Mouse (Mus musculus) lung, embryonic 14.5 days (tissue): ENCODE data around the gene Calhm2. TPM values are rescaled to one million over a fixed set of nuclear protein-coding genes. Genes with fewer than 3 reads are reported as not detected.

Source experiments
- ATAC-seq: fragments of 200-750 bp; cut with Nextera tagmentation; 2 replicates; pipeline ENCODE4 v1.8.0; 2017; ENCODE audit warnings: mild to moderate bottlenecking, moderate TSS enrichment, moderate library complexity; ENCODE audit not compliant: insufficient read depth
- DNase-seq: peaks from one replicate; pipeline ENCODE4 v3.0.0-alpha.2; 2015
- H3K27ac ChIP-seq: fragments of 300-500 bp; sonication (generic); 2 replicates; pipeline ENCODE4 v1.5.1; 2014; ENCODE audit warnings: low read depth, mild to moderate bottlenecking, moderate library complexity
- H3K27me3 ChIP-seq: fragments of 300-500 bp; sonication (generic); 2 replicates; pipeline ENCODE4 v1.6.1; 2014; ENCODE audit warnings: low read length, control low read depth; ENCODE audit not compliant: insufficient read depth
- H3K36me3 ChIP-seq: fragments of 300-500 bp; sonication (generic); 2 replicates; pipeline ENCODE4 v1.6.1; 2014; ENCODE audit warnings: control low read depth; ENCODE audit not compliant: insufficient read depth
- H3K4me1 ChIP-seq: fragments of 300-500 bp; sonication (generic); 2 replicates; pipeline ENCODE4 v1.6.1; 2014; ENCODE audit warnings: antibody characterized with exemption, control low read depth; ENCODE audit not compliant: insufficient read depth
- H3K4me2 ChIP-seq: fragments of 300-500 bp; sonication (generic); 2 replicates; pipeline ENCODE4 v1.6.1; 2014; ENCODE audit warnings: mild to moderate bottlenecking
- H3K4me3 ChIP-seq: fragments of 300-500 bp; sonication (generic); 2 replicates; pipeline ENCODE4 v1.5.1; 2014; ENCODE audit warnings: low read depth, low read length
- H3K9ac ChIP-seq: fragments of 300-500 bp; sonication (generic); 2 replicates; pipeline ENCODE4 v1.6.1; 2014
- H3K9me3 ChIP-seq: fragments of 300-500 bp; sonication (generic); 2 replicates; pipeline ENCODE4 v1.6.1; 2016; ENCODE audit warnings: low read depth, low read length, control low read depth
- CTCF ChIP-seq: IDR thresholded peaks from 2 replicates; pipeline ENCODE4 v1.5.1; 2016; ENCODE audit warnings: antibody characterized with exemption, low read depth
- WGBS: fragments of 180-500 bp; shearing (Covaris S2); extraction: QIAGEN DNeasy Blood & Tissue Kit; methylation state at CpG from one replicate; pipeline ENCODE4 v1.1.7; 2014; 5-methylcytosine and 5-hydroxymethylcytosine counted together
- polyA plus RNA-seq: library from polyadenylated mRNA; unstranded; fragments of >200 nt; fragmentation: Nextera tagmentation; extraction: Ambion mirVana; gene quantifications from 2 replicates; pipeline ENCODE4 v1.2.1, GENCODE M21; 2014

The Calhm2 gene
- polyA plus RNA-seq, 1 experiment from 2014 or later, result 2.4 TPM

DNA sequence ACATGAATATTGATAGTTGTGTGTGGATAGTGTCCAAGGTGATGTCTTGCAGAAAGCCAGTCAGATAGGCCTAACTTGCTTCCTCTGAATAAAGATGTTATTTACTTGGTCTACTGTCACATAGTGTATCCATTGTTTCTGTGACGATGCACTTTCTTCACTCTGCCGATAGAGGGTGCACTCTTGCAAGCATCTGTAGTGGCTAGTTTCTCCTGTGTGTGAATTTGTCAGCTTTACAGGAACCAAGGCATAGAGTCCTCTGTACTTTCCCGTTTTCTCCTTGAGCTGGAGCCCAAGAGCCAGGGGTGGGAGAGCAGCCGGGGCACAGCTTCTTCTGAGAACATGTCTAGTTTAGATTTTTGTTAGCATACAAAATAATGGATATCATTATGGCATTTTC lies 17.0 kb downstream of the Calhm2 start:
- peak; percentile 76 for DNase-seq
- H3K4me3 ChIP-seq, result no peak overlapping the region

DNA sequence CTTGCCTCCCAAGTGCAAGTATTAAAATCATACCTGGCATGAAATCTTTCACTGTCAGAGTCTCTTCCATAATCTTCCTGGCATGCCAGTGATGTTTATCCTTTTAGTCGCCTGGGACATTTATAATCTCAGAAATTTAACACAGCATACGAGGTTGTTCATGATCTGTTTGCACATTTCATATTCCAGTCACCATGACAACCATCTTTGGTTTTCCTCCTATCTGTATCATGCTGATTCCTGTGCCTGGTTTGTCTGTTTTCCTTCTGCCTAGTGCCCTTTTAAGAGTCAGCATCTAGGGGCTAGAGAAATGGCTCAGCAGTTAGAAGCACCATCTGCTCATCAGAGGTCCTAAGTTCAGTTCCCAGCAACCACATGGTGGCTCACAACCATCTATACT lies 19.5 kb downstream of the Calhm2 start:
- DNase-seq (no peak), ATAC-seq (no peak)
- TF ChIP-seq CTCF, result no peak
- Histone ChIP-seq H3K4me1 (no peaks in the 10 kb centered on the region), H3K36me3 (peaks cover 85% of the 10 kb centered on the region), H3K9me3 (no peaks in the 10 kb centered on the region), H3K4me3 (no peak overlapping the region), H3K4me2 (no peak overlapping the region), H3K27ac (no peak overlapping the region), H3K9ac (no peak overlapping the region), H3K27me3 (no peaks in the 10 kb centered on the region)
- 64% methylated on average over 2 of the region's 2 CpGs for WGBS

More for the DNA sequence above, 17.0 kb downstream of the Calhm2 start:
- peaks cover 85% of the 10 kb centered on the region for H3K36me3 ChIP-seq
- ATAC-seq, result no peak
- H3K27me3 ChIP-seq, result no peaks in the 10 kb centered on the region
- TF ChIP-seq CTCF, result peak; percentile 85
- H3K4me2 ChIP-seq, result no peak overlapping the region
- H3K9me3 ChIP-seq, result no peaks in the 10 kb centered on the region
- no peak overlapping the region for H3K27ac ChIP-seq
- H3K4me1 ChIP-seq, result no peaks in the 10 kb centered on the region
- H3K9ac ChIP-seq, result no peak overlapping the region
- WGBS, result 40% methylated on average over 4 of the region's 4 CpGs

DNA sequence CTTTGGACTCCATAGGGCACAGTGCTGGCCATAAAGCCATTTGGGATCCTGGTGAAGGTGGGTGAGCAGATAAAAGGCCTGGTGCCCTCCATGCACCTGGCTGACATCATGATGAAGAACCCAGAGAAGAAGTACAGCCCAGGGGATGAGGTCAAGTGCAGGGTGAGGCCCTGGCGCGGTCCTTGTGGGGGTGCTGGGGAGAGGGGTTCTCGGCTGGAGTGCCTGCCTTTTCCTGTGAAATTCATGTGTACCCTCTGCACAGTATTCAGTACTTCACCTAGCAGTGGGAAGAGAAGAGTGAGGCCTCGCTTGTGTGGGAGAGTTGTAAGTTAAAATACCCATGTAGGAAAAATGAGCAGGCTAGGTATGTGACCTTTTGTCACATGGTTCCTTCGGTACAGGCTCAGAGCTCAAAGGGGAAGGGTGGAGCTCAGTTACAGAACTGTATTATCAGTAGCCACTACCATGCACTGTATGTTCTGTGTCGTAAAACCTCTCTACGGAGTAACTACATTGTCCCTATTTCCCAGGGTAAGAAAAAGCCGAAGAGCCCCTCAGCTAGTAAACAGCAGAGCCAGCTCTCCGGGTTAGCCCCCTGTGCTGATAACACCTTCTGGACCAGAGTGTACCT lies 33.3 kb downstream of the Calhm2 start:
- H3K36me3 ChIP-seq, result peaks cover 96% of the 10 kb centered on the region
- H3K9me3 ChIP-seq, result no peaks in the 10 kb centered on the region
- no peaks in the 10 kb centered on the region for H3K4me1 ChIP-seq
- no peaks in the 10 kb centered on the region for H3K27me3 ChIP-seq
- WGBS, result 87% methylated on average over 9 of the region's 9 CpGs
- no peak for DNase-seq
- H3K4me3 ChIP-seq, result no peak overlapping the region
- H3K4me2 ChIP-seq, result no peak overlapping the region
- ATAC-seq, result no peak
- no peak overlapping the region for H3K9ac ChIP-seq
- no peak overlapping the region for H3K27ac ChIP-seq
- no peak for TF ChIP-seq CTCF

DNA sequence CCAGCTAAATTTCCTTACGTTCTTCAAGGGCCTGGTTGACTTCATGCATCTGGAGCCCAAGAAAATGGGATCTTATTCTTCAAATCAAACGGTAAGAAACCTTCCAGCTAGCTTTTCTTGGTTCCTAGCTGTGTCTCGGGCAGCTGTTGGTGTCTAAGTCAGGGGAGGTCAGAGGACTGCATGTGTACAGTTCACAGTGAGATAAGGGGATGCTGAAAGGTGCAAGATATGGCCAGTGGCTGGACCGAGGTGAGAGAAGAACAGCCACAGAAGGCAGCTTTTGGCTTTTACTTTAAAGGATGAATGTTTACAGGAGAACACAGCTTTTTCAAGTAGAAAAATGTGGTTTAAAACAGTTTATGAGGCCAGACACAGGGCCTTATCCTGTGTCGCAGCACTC lies 37.0 kb downstream of the Calhm2 start:
- Histone ChIP-seq H3K36me3 (peaks cover 93% of the 10 kb centered on the region), H3K4me1 (no peaks in the 10 kb centered on the region), H3K4me3 (no peak overlapping the region), H3K27ac (no peak overlapping the region), H3K4me2 (no peak overlapping the region), H3K27me3 (no peaks in the 10 kb centered on the region), H3K9ac (no peak overlapping the region), H3K9me3 (no peaks in the 10 kb centered on the region)
- 85% methylated on average over 5 of the region's 5 CpGs for WGBS
- ATAC-seq, result no peak
- no peak for TF ChIP-seq CTCF
- no peak for DNase-seq

DNA sequence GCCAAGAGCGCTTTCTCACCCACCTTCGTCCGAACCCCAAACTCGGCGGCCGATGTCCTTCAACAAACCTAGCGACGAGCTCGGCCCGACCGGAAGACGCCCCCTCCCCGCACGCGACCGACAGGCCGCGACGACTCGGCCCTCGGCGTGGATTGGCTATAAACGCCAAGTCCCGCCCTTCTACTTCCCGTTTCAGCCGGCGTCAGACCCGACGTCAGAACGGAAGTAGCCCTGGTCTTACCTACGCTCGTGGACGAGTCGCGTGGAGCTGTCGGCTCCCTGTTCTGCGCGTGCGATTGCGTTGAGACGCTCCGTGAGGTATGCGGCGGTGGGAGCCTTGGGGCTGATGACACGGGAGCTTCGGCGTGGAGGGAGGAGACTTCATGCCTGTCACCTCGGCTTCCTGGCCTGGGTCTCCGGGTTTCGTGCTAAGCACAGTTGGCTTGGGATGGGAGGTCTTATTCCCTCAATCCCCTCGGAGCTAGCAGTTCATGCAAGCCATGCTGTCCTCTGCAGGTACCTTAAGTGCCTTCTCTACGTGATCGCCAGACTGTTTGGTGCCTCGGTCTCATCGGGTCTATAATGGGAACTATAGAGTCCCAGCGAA lies 47.4 kb downstream of the Calhm2 start, which contains the start of the genes Usmg5 and Pdcd11:
Gene Usmg5, minus strand, starts transcription at position 98 of the 607 bp plus-strand sequence.
Gene Pdcd11, plus strand, starts transcription at position 219 of the 607 bp plus-strand sequence.
- Histone ChIP-seq H3K36me3 (peaks cover 38% of the 10 kb centered on the region), H3K4me3 (peak within 1 kb of the TSS; percentile 98), H3K27ac (peak within 1 kb of the TSS; percentile 79), H3K27me3 (no peaks in the 10 kb centered on the region), H3K4me2 (peak within 1 kb of the TSS; percentile 80), H3K9me3 (no peaks in the 10 kb centered on the region), H3K4me1 (peaks cover 4% of the 10 kb centered on the region; the same call in 1 of the 2 replicates), H3K9ac (peak within 1 kb of the TSS; percentile 98)
- TF ChIP-seq CTCF, result no peak
- DNase-seq, result peak; percentile 98
- WGBS, result under 1% methylated on average over 56 of the region's 56 CpGs
- peak; percentile 99 for ATAC-seq

DNA sequence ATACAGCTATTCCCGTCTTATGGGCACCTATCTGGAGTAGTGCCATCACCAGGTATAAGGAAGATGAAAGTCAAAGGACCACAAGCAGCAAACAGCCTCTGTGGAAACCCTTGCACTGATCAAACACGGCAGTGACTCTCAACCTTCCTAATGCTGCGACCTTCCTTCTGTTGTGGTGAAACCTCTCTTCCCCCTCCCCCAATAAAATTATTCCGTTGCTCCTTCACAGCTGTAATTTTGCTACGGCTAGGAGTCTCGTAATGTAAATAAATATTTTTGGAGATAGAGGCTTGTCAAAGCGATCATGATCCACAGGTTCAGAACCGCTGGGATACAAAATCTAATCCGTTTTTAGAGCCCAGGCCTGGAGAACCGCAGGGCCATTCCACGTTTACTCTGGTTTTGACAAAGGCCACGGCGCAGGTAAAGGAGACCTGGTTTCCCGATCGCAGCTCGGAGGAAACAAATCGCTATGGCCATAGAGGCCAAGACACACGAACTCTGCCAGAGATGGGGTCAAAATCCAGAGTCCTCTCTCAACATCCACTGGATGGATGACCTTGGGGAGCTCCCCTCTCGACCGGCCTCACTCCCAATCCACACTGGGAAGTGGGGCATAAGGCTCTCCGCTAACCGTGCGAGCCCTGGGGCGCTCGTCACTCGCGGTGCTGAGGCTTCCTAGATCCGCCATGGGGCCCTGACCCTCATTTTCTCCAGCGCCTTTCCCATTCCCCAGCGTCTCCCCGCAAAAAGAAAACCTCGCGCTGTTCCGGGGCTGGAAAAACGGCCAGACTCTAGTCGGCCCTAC lies 48.2 kb downstream of the Calhm2 start:
- TF ChIP-seq CTCF, result no peak
- ATAC-seq, result peak; percentile 75
- peak overlapping the region; percentile 79 for H3K27ac ChIP-seq
- H3K9me3 ChIP-seq, result no peaks in the 10 kb centered on the region
- WGBS, result 2% methylated on average over 36 of the region's 36 CpGs
- peaks cover 38% of the 10 kb centered on the region for H3K36me3 ChIP-seq
- H3K4me1 ChIP-seq, result peaks cover 4% of the 10 kb centered on the region; the same call in 1 of the 2 replicates
- no peaks in the 10 kb centered on the region for H3K27me3 ChIP-seq
- peak overlapping the region; percentile 76 for H3K4me2 ChIP-seq
- H3K4me3 ChIP-seq, result peak overlapping the region; percentile 98
- H3K9ac ChIP-seq, result peak overlapping the region; percentile 98
- no peak for DNase-seq

DNA sequence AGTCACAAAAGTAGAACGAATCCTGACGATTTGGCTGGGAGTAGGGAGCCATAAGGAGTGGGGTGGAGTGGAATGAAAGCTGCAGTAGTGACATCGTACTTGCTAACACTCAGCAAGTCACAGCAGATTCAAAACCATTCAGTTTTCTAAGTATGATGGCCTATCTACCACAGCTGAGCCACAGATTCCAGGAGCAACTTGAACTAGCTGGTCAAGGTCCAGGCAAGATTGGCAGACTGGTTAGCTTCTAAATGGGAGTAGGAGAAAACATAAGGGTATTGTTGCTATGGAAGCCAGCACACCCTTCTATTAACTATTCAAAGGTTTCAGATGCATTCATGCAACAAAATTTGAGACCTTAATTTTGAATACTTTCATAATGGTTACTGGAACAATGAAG lies 49.9 kb downstream of the Calhm2 start:
- Histone ChIP-seq H3K4me3 (no peak overlapping the region), H3K4me2 (no peak overlapping the region), H3K36me3 (peaks cover 42% of the 10 kb centered on the region), H3K9me3 (no peaks in the 10 kb centered on the region), H3K4me1 (peaks cover 4% of the 10 kb centered on the region; the same call in 1 of the 2 replicates), H3K9ac (no peak overlapping the region), H3K27ac (no peak overlapping the region), H3K27me3 (no peaks in the 10 kb centered on the region)
- DNase-seq, result no peak
- WGBS, result 86% methylated on average over 3 of the region's 3 CpGs
- ATAC-seq, result no peak
- no peak for TF ChIP-seq CTCF
